Mouse (Mus musculus): Measurements from ENCODE around the gene Gm8300.

Gene Gm8300

GRCm38 (mm10) chr12:87514016-87514415, at the start of gene Gm8300:
Gm8300 (plus strand) TSS chr12:87514316.
- WGBS, result 86% methylated on average over 4 of the region's 4 CpGs

- WGBS, result 82% methylated on average over 6 of the region's 6 CpGs
Measured at GRCm38 (mm10) chr12:87464678-87465297, 49.3 kb upstream of the Gm8300 start.

GRCm38 (mm10) chr12:87470263-87471136, 43.6 kb upstream of the Gm8300 start:
- 61% methylated on average over 7 of the region's 7 CpGs for WGBS

GRCm38 (mm10) chr12:87471421-87471963, 42.6 kb upstream of the Gm8300 start:
- WGBS, result under 1% methylated on average over 19 of the region's 19 CpGs

GRCm38 (mm10) chr12:87471964-87472786, 41.9 kb upstream of the Gm8300 start, which contains the start of gene Snw1:
Snw1 (minus strand) TSS chr12:87472274.
- WGBS, result 3% methylated on average over 45 of the region's 45 CpGs

- 85% methylated on average over 3 of the region's 3 CpGs for WGBS
Measured at GRCm38 (mm10) chr12:87474756-87475155, 39.4 kb upstream of the Gm8300 start.

- WGBS, result 95% methylated on average over 5 of the region's 5 CpGs
Measured at GRCm38 (mm10) chr12:87482482-87482881, 31.6 kb upstream of the Gm8300 start.

GRCm38 (mm10) chr12:87488683-87489082, 25.4 kb upstream of the Gm8300 start:
- WGBS, result 60% methylated on average over 2 of the region's 2 CpGs

- 83% methylated on average over 3 of the region's 3 CpGs for WGBS
Measured at GRCm38 (mm10) chr12:87494421-87494820, 19.7 kb upstream of the Gm8300 start, which contains the start of gene Gm5788. Gm5788 (plus strand) TSS chr12:87494721.

GRCm38 (mm10) chr12:87519616-87520015, 5.5 kb downstream of the Gm8300 start:
- WGBS, result 70% methylated on average over 3 of the region's 3 CpGs

- 87% methylated on average over 3 of the region's 3 CpGs for WGBS
Measured at GRCm38 (mm10) chr12:87543927-87544326, 29.8 kb downstream of the Gm8300 start.

- 44% methylated on average over 4 of the region's 4 CpGs for WGBS
Measured at GRCm38 (mm10) chr12:87550628-87551027, 36.5 kb downstream of the Gm8300 start.
